Mouse (Mus musculus): ENCODE measurements at regions not wholly inside any gene's neighbourhood (a gene's known extent, or its start where the extent isn't known, plus 50 kb on each side); places are given as distances from the start of the nearest gene placed in this dataset.

DNA sequence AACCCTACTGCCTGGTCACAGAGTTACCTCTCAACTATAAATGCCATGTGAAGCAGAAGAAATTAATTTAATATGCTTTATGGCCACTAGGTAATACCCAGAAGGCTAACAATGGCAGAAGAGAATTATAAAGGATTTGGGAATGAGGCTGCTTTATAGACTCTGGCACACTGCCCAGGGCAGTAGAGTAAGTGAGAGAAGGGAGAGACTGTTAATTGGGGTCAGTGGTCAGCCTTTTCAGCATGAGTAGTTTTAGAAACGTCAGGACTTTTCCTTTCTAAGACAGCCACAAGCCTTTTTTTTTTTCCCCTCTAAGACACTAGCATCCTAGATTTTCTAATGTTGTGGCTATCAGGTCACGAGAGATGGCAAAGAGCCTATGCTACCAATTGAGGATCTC, 136.6 kb downstream of the Kcna5 start:
- TF ChIP-seq CTCF (IDR thresholded peaks at IDR 0.05; ENCODE audit: low read depth, low read length), result no peak
- TF ChIP-seq POLR2A (IDR thresholded peaks at IDR 0.05; ENCODE audit: extremely low read depth, insufficient read depth, low read length), result no peak
